Mouse (Mus musculus): ENCODE data around the gene Gm13276.

DNA sequence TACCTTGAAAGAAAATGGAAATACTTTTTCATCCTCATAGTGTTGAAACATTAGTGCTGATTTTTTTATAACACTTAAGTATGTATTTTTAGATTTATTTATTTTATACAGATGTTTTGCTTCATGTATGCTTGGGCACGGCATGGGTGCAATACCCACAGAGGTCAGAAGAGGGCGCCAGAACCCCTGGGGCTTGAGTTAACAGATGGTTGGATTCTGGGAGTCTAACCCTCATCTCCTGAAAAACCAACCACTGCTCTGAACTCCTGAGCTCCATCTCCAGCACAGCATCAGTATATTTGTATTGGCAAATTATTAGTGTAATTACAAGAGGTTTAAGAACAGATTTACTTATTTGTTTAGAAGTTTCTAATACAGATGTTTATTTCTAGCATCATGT lies 47.0 kb upstream of the Gm13276 start:
- TF ChIP-seq POLR2A (IDR thresholded peaks at IDR 0.05; ENCODE audit: insufficient read length, low read depth) (no peak), USF1 (IDR thresholded peaks at IDR 0.05; ENCODE audit: low read depth) (no peak), E2F4 (IDR thresholded peaks at IDR 0.05; ENCODE audit: insufficient read depth) (no peak), REST (IDR thresholded peaks at IDR 0.05; ENCODE audit: insufficient read depth, insufficient read length) (no peak), TCF12 (IDR thresholded peaks at IDR 0.05; ENCODE audit: insufficient read depth, poor library complexity, severe bottlenecking) (no peak), MYOD1 (IDR thresholded peaks at IDR 0.05; ENCODE audit: control insufficient read depth in 1 of 3, insufficient read length in 2 of 3, low read depth in 2 of 3) (no peak), MAX (IDR thresholded peaks at IDR 0.05; ENCODE audit: low read depth) (no peak), MYOG (IDR thresholded peaks at IDR 0.05; ENCODE audit: control insufficient read depth in 1 of 3, insufficient read depth in 1 of 3, insufficient read length in 2 of 3, low read depth in 2 of 3) (no peak), TCF3 (IDR thresholded peaks at IDR 0.05; ENCODE audit: insufficient read length, low read depth) (no peak), CEBPB (IDR thresholded peaks at IDR 0.05; ENCODE audit: insufficient read depth, poor library complexity, severe bottlenecking) (no peak), POLR2AphosphoS2 (IDR thresholded peaks at IDR 0.05; ENCODE audit: insufficient read length, low read depth) (no peak), SRF (IDR thresholded peaks at IDR 0.05; ENCODE audit: control insufficient read depth, insufficient read length, low read depth) (no peak)

All from myocyte (in vitro differentiated cells).